Mouse (Mus musculus) heart, adult 2 months (tissue): ENCODE measurements around the gene Manbal. TPM values are rescaled to one million over a fixed set of nuclear protein-coding genes. Genes with fewer than 3 reads are reported as not detected.

Experiments
- DNase-seq, 2 experiments: peaks; one replicate each; pipeline ENCODE4 v3.0.0; 2021
- H3K27ac ChIP-seq: fragments of 200-600 bp; 2 replicates; pipeline ENCODE4 v1.8.1; 2022
- H3K27me3 ChIP-seq: fragments of 200-500 bp; 2 replicates; pipeline ENCODE4 v1.6.1; 2012; ENCODE audit warnings: mild to moderate bottlenecking, low read length, inconsistent platforms, mixed read lengths; ENCODE audit not compliant: control insufficient read depth, insufficient read depth
- H3K36me3 ChIP-seq: fragments of 200-500 bp; 2 replicates; pipeline ENCODE4 v1.6.1; 2012; ENCODE audit warnings: low read length, inconsistent platforms; ENCODE audit not compliant: control insufficient read depth, insufficient read depth
- H3K4me1 ChIP-seq: fragments of 200-500 bp; 2 replicates; pipeline ENCODE4 v1.6.1; 2011; ENCODE audit warnings: low read length; ENCODE audit not compliant: control insufficient read depth, insufficient read depth
- H3K4me3 ChIP-seq: fragments of 200-600 bp; 2 replicates; pipeline ENCODE4 v1.8.1; 2022
- H3K79me2 ChIP-seq: fragments of 200-500 bp; replicated peaks from 2 replicates; pipeline ENCODE4 v1.6.1; 2012; ENCODE audit warnings: mild to moderate bottlenecking, inconsistent platforms, low read length, moderate library complexity, mixed read lengths; ENCODE audit not compliant: control insufficient read depth, insufficient read depth
- H3K9ac ChIP-seq: fragments of 200-500 bp; 2 replicates; pipeline ENCODE4 v1.6.1; 2012; ENCODE audit warnings: low read depth, mild to moderate bottlenecking, control low read depth, inconsistent platforms, low read length, mixed read lengths
- CTCF ChIP-seq: fragments of 200-600 bp; IDR thresholded peaks from 2 replicates; pipeline ENCODE4 v1.8.1; 2022; ENCODE audit warnings: antibody characterized with exemption, mild to moderate bottlenecking, moderate library complexity
- EP300 ChIP-seq: fragments of 200-500 bp; IDR thresholded peaks from 2 replicates; pipeline ENCODE4 v1.6.1; 2011; ENCODE audit warnings: low read depth, low read length, control low read depth; ENCODE audit not compliant: insufficient read depth
- POLR2A ChIP-seq: fragments of 200-500 bp; IDR thresholded peaks from 2 replicates; pipeline ENCODE4 v1.6.1; 2011; ENCODE audit warnings: mild to moderate bottlenecking, low read depth, low read length, control low read depth; ENCODE audit not compliant: insufficient read depth
- WGBS: fragments of 180-500 bp; shearing (Covaris S2); methylation state at CpG from one replicate; pipeline ENCODE4 v1.1.7; 2018; 5-methylcytosine and 5-hydroxymethylcytosine counted together
- intact Hi-C: fragments of 180-260 bp; cut with DNase I; formaldehyde crosslinking; loops from one replicate; pipeline ENCODE4 v1.15.1; 2025
- polyA plus RNA-seq: library from polyadenylated mRNA; depleted of rRNA; stranded (reverse); fragments of >200 nt; gene quantifications from 2 replicates; pipeline ENCODE4 v1.2.3, GENCODE M21; 2012
- total RNA-seq, 2 experiments: library from RNA; stranded (reverse); gene quantifications; 2 replicates each; pipeline ENCODE4 v1.2.3; 2021

Manbal gene
- total and polyA plus RNA-seq, 3 experiments, result 14.5 to 44.2 (median 20.1) TPM

- H3K79me2 ChIP-seq, result no peaks in the 10 kb centered on the region
- no peak for DNase-seq
- no peak for TF ChIP-seq POLR2A
- 67% methylated on average over 4 of the region's 4 CpGs for WGBS
- H3K4me3 ChIP-seq, result no peak overlapping the region
- intact Hi-C loops, result no loop called here
- no peak overlapping the region for H3K9ac ChIP-seq
- H3K4me1 ChIP-seq, result no peaks in the 10 kb centered on the region
- no peaks in the 10 kb centered on the region for H3K36me3 ChIP-seq
- H3K27ac ChIP-seq, result no peak overlapping the region
- H3K27me3 ChIP-seq, result no peaks in the 10 kb centered on the region
Measured at GRCm38 (mm10) chr2:157353183-157353582, 14.2 kb upstream of the Manbal start.

DNA sequence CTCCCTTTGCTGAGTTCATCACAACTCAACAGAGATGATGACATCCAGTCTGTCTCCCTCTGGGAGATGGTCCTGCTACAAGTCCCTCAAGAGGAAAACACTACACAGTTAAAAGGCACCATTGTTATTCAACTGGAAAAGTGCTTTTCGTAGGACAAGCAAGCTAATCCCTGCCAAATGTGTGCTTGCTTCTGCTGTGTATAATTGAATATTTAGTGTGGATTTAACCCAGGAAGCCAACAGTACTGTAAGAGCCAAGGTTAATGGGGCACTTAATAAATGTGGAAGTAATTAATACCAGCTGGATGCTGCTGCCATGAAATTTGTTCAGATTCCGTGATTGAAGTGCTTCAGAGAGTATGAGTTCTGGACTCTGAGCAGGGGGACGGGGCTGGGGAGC lies 13.3 kb upstream of the Manbal start:
- Histone ChIP-seq H3K4me1 (no peaks in the 10 kb centered on the region), H3K4me3 (no peak overlapping the region), H3K27ac (no peak overlapping the region), H3K79me2 (no peaks in the 10 kb centered on the region), H3K27me3 (no peaks in the 10 kb centered on the region), H3K36me3 (no peaks in the 10 kb centered on the region), H3K9ac (no peak overlapping the region)
- TF ChIP-seq EP300, result no peak
- no peak for TF ChIP-seq CTCF
- no peak for TF ChIP-seq POLR2A
- intact Hi-C loops, result no loop called here
- DNase-seq, result no peak
- 65% methylated on average over 3 of the region's 3 CpGs for WGBS

GRCm38 (mm10) chr2:157360028-157360427 lies 7.4 kb upstream of the Manbal start:
- H3K36me3 ChIP-seq, result no peaks in the 10 kb centered on the region
- no peak overlapping the region for H3K9ac ChIP-seq
- H3K27me3 ChIP-seq, result no peaks in the 10 kb centered on the region
- no peak for TF ChIP-seq POLR2A
- TF ChIP-seq CTCF, result no peak
- no peak for TF ChIP-seq EP300
- no peak overlapping the region for H3K27ac ChIP-seq
- intact Hi-C loops, result no loop called here
- H3K79me2 ChIP-seq, result no peaks in the 10 kb centered on the region
- H3K4me3 ChIP-seq, result no peak overlapping the region
- 77% methylated on average over 5 of the region's 5 CpGs for WGBS
- no peak for DNase-seq
- no peaks in the 10 kb centered on the region for H3K4me1 ChIP-seq

DNA sequence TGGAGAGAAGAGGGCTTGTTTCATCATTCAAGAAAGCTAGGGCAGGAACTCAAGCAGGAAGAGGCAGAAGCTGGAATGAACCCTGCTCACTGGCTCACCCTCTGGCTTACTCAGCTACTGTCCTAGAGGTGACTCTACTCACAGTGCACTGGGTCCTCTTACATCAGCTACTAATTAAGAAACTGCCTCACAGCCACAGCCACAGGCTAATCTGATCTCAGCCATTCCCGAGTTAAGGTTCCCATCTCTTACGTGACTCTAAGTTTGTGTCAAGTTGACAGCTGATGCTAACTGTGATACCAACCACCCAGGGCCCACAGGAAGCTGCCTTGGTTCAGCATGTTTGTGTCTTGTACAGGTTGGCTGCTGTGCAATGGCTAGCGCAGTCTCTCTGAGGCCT lies 4.4 kb upstream of the Manbal start:
- Histone ChIP-seq H3K79me2 (no peaks in the 10 kb centered on the region), H3K27me3 (no peaks in the 10 kb centered on the region), H3K4me1 (0 out of 2 replicates have a peak, but pooled peaks cover 1% of the 10 kb centered on the region), H3K4me3 (no peak overlapping the region), H3K9ac (no peak overlapping the region), H3K27ac (no peak overlapping the region), H3K36me3 (0 out of 2 replicates have a peak, but pooled peaks cover 2% of the 10 kb centered on the region)
- no peak for DNase-seq
- 69% methylated on average over 3 of the region's 3 CpGs for WGBS
- TF ChIP-seq EP300, result no peak
- no peak for TF ChIP-seq POLR2A
- no peak for TF ChIP-seq CTCF
- intact Hi-C loops, result no loop called here

DNA sequence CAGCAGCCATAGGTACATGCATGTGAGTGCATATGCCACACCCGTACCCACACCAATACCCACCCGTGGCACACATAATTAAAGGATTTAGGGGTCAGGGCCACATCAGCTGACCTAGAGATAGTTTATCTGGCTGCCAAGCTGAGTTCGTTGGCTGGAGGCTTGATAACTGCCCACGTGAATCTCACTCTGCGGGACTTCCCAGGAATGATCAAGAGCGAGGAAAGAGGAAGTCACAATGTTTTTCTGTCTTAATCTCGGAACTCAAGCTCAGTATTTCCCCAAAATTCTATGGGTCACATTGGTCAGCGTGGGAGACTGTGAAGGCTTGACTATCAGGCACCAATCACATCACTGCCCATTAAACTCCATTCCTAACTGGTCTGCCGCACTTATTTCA lies 632 bp upstream of the Manbal start:
- WGBS, result 37% methylated on average over 9 of the region's 9 CpGs

GRCm38 (mm10) chr2:157367991-157368390 lies 597 bp downstream of the Manbal start:
- DNase-seq, result no peak
- Histone ChIP-seq H3K36me3 (0 out of 2 replicates have a peak, but pooled peaks cover 2% of the 10 kb centered on the region), H3K27me3 (no peaks in the 10 kb centered on the region), H3K27ac (peak overlapping the region; percentile 81), H3K79me2 (no peaks in the 10 kb centered on the region), H3K4me3 (peak overlapping the region; percentile 98), H3K4me1 (peaks cover 4% of the 10 kb centered on the region; the same call in 1 of the 2 replicates), H3K9ac (peak overlapping the region; percentile 95)
- WGBS, result 3% methylated on average over 13 of the region's 13 CpGs
- intact Hi-C loops, result loop anchor here (2.0 kb wide), 1 partner anchor 89 kb away; no protein-coding TSS in a partner anchor
- TF ChIP-seq POLR2A (no peak), EP300 (no peak), CTCF (no peak)

More for the DNA sequence above, 632 bp upstream of the Manbal start:
- TF ChIP-seq EP300, result no peak
- TF ChIP-seq CTCF, result no peak
- no peak for TF ChIP-seq POLR2A
- Histone ChIP-seq H3K36me3 (0 out of 2 replicates have a peak, but pooled peaks cover 2% of the 10 kb centered on the region), H3K9ac (no peak overlapping the region), H3K27me3 (no peaks in the 10 kb centered on the region), H3K27ac (peak overlapping the region; percentile 81), H3K4me3 (peak overlapping the region; percentile 98), H3K4me1 (peaks cover 4% of the 10 kb centered on the region; the same call in 1 of the 2 replicates), H3K79me2 (no peaks in the 10 kb centered on the region)
- intact Hi-C loops, result loop anchor here (2.0 kb wide), 1 partner anchor 90 kb away; no protein-coding TSS in a partner anchor
- peak in 1 of 2 experiments; percentile 27 for DNase-seq
